Comparison of ENCODE assay signal across 23 mouse cellular contexts in genomic region chr2:141490518-141490917, GRCm38 (mm10).
A peak's percentile ranks its signal among the peaks of the same experiment; 100 is the strongest.
DNase-seq lines count a peak whose midpoint lies in the region; ATAC-seq and TF ChIP-seq lines count a peak whose summit lies in the region.
"Had no signal": no experiment of that assay in that cellular context is flagged by ENCODE, and none has a peak within 500 bp of the region (broad histone marks: within the 10 kb centered on the region; RNA-seq: fewer than 3 reads in every experiment).

No protein-coding gene starts in this region.

- peak; percentile 27; the same call in 1 of the 2 replicates for ATAC-seq in forebrain, embryonic 13.5 days
- ATAC-seq in forebrain, embryonic 11.5 days (replicated peaks; ENCODE audit: low FRiP score) = no peak
- peak; percentile 61; the same call in 1 of the 2 replicates for ATAC-seq in forebrain, embryonic 16.5 days
- ATAC-seq in intestine, postnatal 0 days = no peak
- ATAC-seq: CD4-positive, CD25-positive, alpha-beta regulatory T cell, adult 4 months; forebrain, embryonic 15.5 days had no signal

- no peaks in the 10 kb centered on the region for H3K9me3 ChIP-seq in forebrain, embryonic 13.5 days (replicated peaks)
- H3K9me3 ChIP-seq in forebrain, embryonic 11.5 days (ENCODE audit: control insufficient read depth, low read length) = no peaks in the 10 kb centered on the region
- H3K9me3 ChIP-seq in forebrain, embryonic 16.5 days (ENCODE audit: control insufficient read depth, low read length) = no peaks in the 10 kb centered on the region
- no peaks in the 10 kb centered on the region for H3K9me3 ChIP-seq in forebrain, embryonic 10.5 days
- no peaks in the 10 kb centered on the region for H3K9me3 ChIP-seq in intestine, postnatal 0 days (ENCODE audit: control insufficient read depth)
- H3K9me3 ChIP-seq: embryonic facial prominence, embryonic 10.5 days; embryonic facial prominence, embryonic 12.5 days; forebrain, embryonic 15.5 days; G1E had no signal

- DNase-seq in forebrain, embryonic 11.5 days (ENCODE audit: low spot score) = no peak
- no peak for DNase-seq in forebrain, embryonic 10.5 days (ENCODE audit: extremely low spot score, low spot score)
- peak; percentile 84 for DNase-seq in Muller cell, postnatal 12 days (ENCODE audit: inconsistent ontology term)
- DNase-seq in retina, embryonic 14.5 days (ENCODE audit: low spot score) = peak; percentile 52
- DNase-seq in layer of hippocampus, adult 11-12 months (ENCODE audit: low spot score) = no peak
- DNase-seq: adrenal gland, adult 2 months; adrenal gland, postnatal 10 days; adrenal gland, postnatal 25 days; B cell, adult 2 months; cerebellum, adult 11-12 months; cerebellum, adult 2 months; cerebellum, adult 9-10 months; cerebellum, postnatal 10 days; cerebellum, postnatal 25 days had no signal

- no peaks in the 10 kb centered on the region for H3K36me3 ChIP-seq in forebrain, embryonic 13.5 days (ENCODE audit: poor library complexity, severe bottlenecking)
- no peaks in the 10 kb centered on the region for H3K36me3 ChIP-seq in forebrain, embryonic 11.5 days (ENCODE audit: control insufficient read depth, insufficient read depth, low read length)
- no peaks in the 10 kb centered on the region for H3K36me3 ChIP-seq in forebrain, embryonic 16.5 days (ENCODE audit: control insufficient read depth, insufficient read depth)
- H3K36me3 ChIP-seq in forebrain, embryonic 10.5 days (replicated peaks) = no peaks in the 10 kb centered on the region
- H3K36me3 ChIP-seq in intestine, postnatal 0 days (ENCODE audit: control insufficient read depth, insufficient read depth) = no peaks in the 10 kb centered on the region
- H3K36me3 ChIP-seq: embryonic facial prominence, embryonic 10.5 days; embryonic facial prominence, embryonic 12.5 days; forebrain, embryonic 15.5 days; G1E had no signal

- H3K27ac ChIP-seq in forebrain, embryonic 13.5 days = no peak overlapping the region
- no peak overlapping the region for H3K27ac ChIP-seq in forebrain, embryonic 11.5 days (ENCODE audit: low read depth, low read length)
- H3K27ac ChIP-seq in forebrain, embryonic 16.5 days (ENCODE audit: low read length) = no peak overlapping the region
- no peak overlapping the region for H3K27ac ChIP-seq in forebrain, embryonic 10.5 days
- H3K27ac ChIP-seq in intestine, postnatal 0 days (ENCODE audit: low read depth, low read length) = no peak overlapping the region
- H3K27ac ChIP-seq: embryonic facial prominence, embryonic 10.5 days; embryonic facial prominence, embryonic 12.5 days; forebrain, embryonic 15.5 days had no signal

- no peak for TF ChIP-seq CTCF in intestine, postnatal 0 days (IDR thresholded peaks at IDR 0.05; ENCODE audit: low read depth)

- 0 out of 2 replicates have a peak, but pooled peaks cover 4% of the 10 kb centered on the region for H3K4me1 ChIP-seq in forebrain, embryonic 13.5 days
- no peaks in the 10 kb centered on the region for H3K4me1 ChIP-seq in forebrain, embryonic 11.5 days (replicated peaks; ENCODE audit: control insufficient read depth, insufficient read depth, low read length)
- H3K4me1 ChIP-seq in forebrain, embryonic 16.5 days (replicated peaks; ENCODE audit: control insufficient read depth, insufficient read depth, low read length) = no peaks in the 10 kb centered on the region
- H3K4me1 ChIP-seq in forebrain, embryonic 10.5 days = peaks cover 5% of the 10 kb centered on the region; the same call in 1 of the 2 replicates
- no peaks in the 10 kb centered on the region for H3K4me1 ChIP-seq in intestine, postnatal 0 days (replicated peaks; ENCODE audit: control insufficient read depth, insufficient read depth, low read length)
- H3K4me1 ChIP-seq: embryonic facial prominence, embryonic 10.5 days; embryonic facial prominence, embryonic 12.5 days; forebrain, embryonic 15.5 days had no signal

- H3K27me3 ChIP-seq in forebrain, embryonic 13.5 days = no peaks in the 10 kb centered on the region
- H3K27me3 ChIP-seq in forebrain, embryonic 11.5 days (ENCODE audit: control insufficient read depth, insufficient read depth, low read length) = no peaks in the 10 kb centered on the region
- no peaks in the 10 kb centered on the region for H3K27me3 ChIP-seq in forebrain, embryonic 16.5 days (replicated peaks; ENCODE audit: control insufficient read depth, insufficient read depth, low read length)
- no peaks in the 10 kb centered on the region for H3K27me3 ChIP-seq in forebrain, embryonic 10.5 days (ENCODE audit: poor library complexity, severe bottlenecking)
- H3K27me3 ChIP-seq in intestine, postnatal 0 days (replicated peaks; ENCODE audit: control insufficient read depth, insufficient read depth, low read length) = no peaks in the 10 kb centered on the region
- H3K27me3 ChIP-seq: CH12.LX; embryonic facial prominence, embryonic 12.5 days; forebrain, embryonic 15.5 days had no signal

- no peak overlapping the region for H3K4me2 ChIP-seq in forebrain, embryonic 13.5 days
- H3K4me2 ChIP-seq in forebrain, embryonic 11.5 days (ENCODE audit: low read depth, low read length, severe bottlenecking) = no peak overlapping the region
- H3K4me2 ChIP-seq in forebrain, embryonic 16.5 days (ENCODE audit: low read length) = no peak overlapping the region
- no peak overlapping the region for H3K4me2 ChIP-seq in intestine, postnatal 0 days (replicated peaks; ENCODE audit: low read depth)
- H3K4me2 ChIP-seq: embryonic facial prominence, embryonic 12.5 days; forebrain, embryonic 15.5 days had no signal

- no peak overlapping the region for H3K9ac ChIP-seq in forebrain, embryonic 13.5 days
- H3K9ac ChIP-seq in forebrain, embryonic 11.5 days (ENCODE audit: low read length) = no peak overlapping the region
- H3K9ac ChIP-seq in forebrain, embryonic 16.5 days (replicated peaks; ENCODE audit: low read depth, low read length) = no peak overlapping the region
- H3K9ac ChIP-seq in intestine, postnatal 0 days (ENCODE audit: low read depth, low read length) = no peak overlapping the region
- H3K9ac ChIP-seq: embryonic facial prominence, embryonic 12.5 days; forebrain, embryonic 15.5 days had no signal

- 25% methylated on average over 3 of the region's 3 CpGs for WGBS in forebrain, embryonic 13.5 days
- WGBS in forebrain, embryonic 11.5 days = 47% methylated on average over 3 of the region's 3 CpGs
- 10% methylated on average over 3 of the region's 3 CpGs for WGBS in forebrain, embryonic 16.5 days
- WGBS in forebrain, embryonic 10.5 days = 65% methylated on average over 3 of the region's 3 CpGs
- 83% methylated on average over 3 of the region's 3 CpGs for WGBS in intestine, postnatal 0 days

- no peak overlapping the region for H3K4me3 ChIP-seq in forebrain, embryonic 13.5 days
- H3K4me3 ChIP-seq in forebrain, embryonic 11.5 days (ENCODE audit: low read depth, low read length) = no peak overlapping the region
- no peak overlapping the region for H3K4me3 ChIP-seq in forebrain, embryonic 16.5 days (replicated peaks; ENCODE audit: low read length)
- no peak overlapping the region for H3K4me3 ChIP-seq in forebrain, embryonic 10.5 days
- H3K4me3 ChIP-seq in intestine, postnatal 0 days (ENCODE audit: low read depth, low read length) = no peak overlapping the region
- H3K4me3 ChIP-seq: embryonic facial prominence, embryonic 10.5 days; embryonic facial prominence, embryonic 12.5 days; forebrain, embryonic 15.5 days had no signal

Comparison
In these comparisons a context has a peak if more than half of its experiments do, and no peak if none do; other contexts are left out.
1. ATAC-seq: peak in forebrain, embryonic 13.5 days (single experiment) and forebrain, embryonic 16.5 days (single experiment); none in forebrain, embryonic 11.5 days (single experiment) and intestine, postnatal 0 days (single experiment).
2. DNase-seq: peak in Muller cell, postnatal 12 days (single experiment) and retina, embryonic 14.5 days (single experiment); none in forebrain, embryonic 11.5 days (single experiment), forebrain, embryonic 10.5 days (single experiment) and layer of hippocampus, adult 11-12 months (single experiment).